Mouse (Mus musculus) stomach, postnatal 0 days (tissue): ENCODE data around the gene P2rx7.

ENCODE experiments used
- CTCF ChIP-seq: IDR thresholded peaks from 2 replicates; pipeline ENCODE4 v1.5.1; 2016; ENCODE audit warnings: antibody characterized with exemption, low read depth, mild to moderate bottlenecking, moderate library complexity
- EP300 ChIP-seq: optimal IDR thresholded peaks from 2 replicates; pipeline ENCODE3; 2016; ENCODE audit warnings: antibody characterized with exemption

DNA sequence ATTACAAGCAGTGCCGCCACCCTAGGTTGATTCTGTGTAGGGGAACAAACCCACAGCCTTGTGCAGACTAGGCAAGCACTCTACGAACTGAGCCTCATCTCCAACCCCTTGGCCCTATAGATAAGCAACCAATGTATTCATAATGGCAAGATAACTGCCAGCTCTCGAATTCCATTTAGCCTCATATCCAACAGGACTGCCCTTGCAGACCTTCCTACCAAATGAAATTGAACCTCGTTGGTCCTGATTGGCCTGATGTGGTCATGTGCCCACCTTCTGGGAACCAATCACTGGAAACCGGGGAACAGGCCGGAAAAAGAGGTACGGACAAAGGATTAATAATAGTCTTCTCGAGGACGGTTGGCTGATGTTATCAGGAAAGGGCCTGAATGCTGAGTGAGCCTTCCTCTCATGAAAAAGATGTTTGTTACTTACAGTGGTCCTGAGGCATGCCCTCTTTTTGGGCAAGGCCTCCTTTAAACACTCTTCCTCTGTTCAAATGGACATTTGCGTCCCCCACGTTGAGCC, 18.7 kb upstream of the P2rx7 start:
- TF ChIP-seq CTCF (no peak), EP300 (no peak)
